8 mouse cellular contexts compared by ENCODE assay signal in genomic region chr19:46644793-46645602, GRCm38 (mm10). TPM values are rescaled to one million over a fixed set of nuclear protein-coding genes. Genes with fewer than 3 reads are reported as not detected.
A peak's percentile ranks its signal among the peaks of the same experiment; 100 is the strongest.
DNase-seq lines count a peak whose midpoint lies in the region; ATAC-seq and TF ChIP-seq lines count a peak whose summit lies in the region.

No protein-coding gene starts in this region.

- no peaks in the 10 kb centered on the region; the same call in 1 of the 2 replicates for H3K36me3 ChIP-seq in testis, adult 2 months (ENCODE audit: control insufficient read depth, insufficient read depth, low read length)
- no peaks in the 10 kb centered on the region for H3K36me3 ChIP-seq in forebrain, embryonic 16.5 days (ENCODE audit: control insufficient read depth, insufficient read depth)
- peaks cover 16% of the 10 kb centered on the region; the same call in 1 of the 2 replicates for H3K36me3 ChIP-seq in hindbrain, embryonic 12.5 days
- H3K36me3 ChIP-seq in liver, embryonic 14.5 days (replicated peaks; ENCODE audit: control insufficient read depth, insufficient read depth, low read depth), result no peaks in the 10 kb centered on the region
- peaks cover 20% of the 10 kb centered on the region for H3K36me3 ChIP-seq in small intestine, adult 2 months (ENCODE audit: control insufficient read depth, insufficient read depth, low read length)

- peak; percentile 58 for ATAC-seq in forebrain, embryonic 16.5 days
- 0 out of 2 replicates have a peak, but pooled peaks have one; percentile 8 for ATAC-seq in hindbrain, embryonic 12.5 days (ENCODE audit: low FRiP score)
- ATAC-seq in liver, embryonic 14.5 days (ENCODE audit: insufficient read depth), result peak; percentile 18; the same call in 1 of the 2 replicates

- WGBS in forebrain, embryonic 16.5 days, result 21% methylated on average over 12 of the region's 12 CpGs
- WGBS in hindbrain, embryonic 12.5 days, result 29% methylated on average over 12 of the region's 12 CpGs
- WGBS in liver, embryonic 14.5 days (ENCODE audit: insufficient replicate concordance), result 58% methylated on average over 12 of the region's 12 CpGs
- WGBS in small intestine, adult 2 months, result 25% methylated on average over 12 of the region's 12 CpGs

- peak overlapping the region; percentile 77 for H3K27ac ChIP-seq in testis, adult 2 months (ENCODE audit: control insufficient read depth, insufficient read depth, low read depth, low read length)
- H3K27ac ChIP-seq in forebrain, embryonic 16.5 days (ENCODE audit: low read length), result peak overlapping the region; percentile 38
- peak overlapping the region; percentile 71 for H3K27ac ChIP-seq in hindbrain, embryonic 12.5 days
- H3K27ac ChIP-seq in liver, embryonic 14.5 days, result no peak overlapping the region
- peak overlapping the region; percentile 10; the same call in 1 of the 2 replicates for H3K27ac ChIP-seq in small intestine, adult 2 months (ENCODE audit: insufficient read depth, low read depth, low read length)

- H3K4me2 ChIP-seq in forebrain, embryonic 16.5 days (ENCODE audit: low read length), result no peak overlapping the region
- no peak overlapping the region for H3K4me2 ChIP-seq in hindbrain, embryonic 12.5 days (replicated peaks)
- no peak overlapping the region for H3K4me2 ChIP-seq in liver, embryonic 14.5 days (ENCODE audit: low read depth)

- H3K4me3 ChIP-seq in testis, adult 2 months (ENCODE audit: control insufficient read depth, low read depth, low read length), result no peak overlapping the region
- H3K4me3 ChIP-seq in forebrain, embryonic 16.5 days (replicated peaks; ENCODE audit: low read length), result no peak overlapping the region
- no peak overlapping the region for H3K4me3 ChIP-seq in hindbrain, embryonic 12.5 days
- H3K4me3 ChIP-seq in liver, embryonic 14.5 days (ENCODE audit: insufficient read depth in 1 of 2, low read depth in 2 of 2, low read length in 2 of 2), result no peak overlapping the region
- no peak overlapping the region for H3K4me3 ChIP-seq in small intestine, adult 2 months (ENCODE audit: low read depth, low read length)

- DNase-seq in testis, postnatal 10 days (ENCODE audit: low spot score), result no peak
- DNase-seq in liver, embryonic 14.5 days (ENCODE audit: low read depth in 3 of 3, low spot score in 3 of 3), result no peak
- no peak for DNase-seq in spleen, postnatal 4 days (ENCODE audit: low spot score in 2 of 2)
- DNase-seq in T-cell, adult 2 months (ENCODE audit: low spot score), result no peak

- no peaks in the 10 kb centered on the region for H3K9me3 ChIP-seq in forebrain, embryonic 16.5 days (ENCODE audit: control insufficient read depth, low read length)
- H3K9me3 ChIP-seq in hindbrain, embryonic 12.5 days (replicated peaks), result no peaks in the 10 kb centered on the region
- no peaks in the 10 kb centered on the region for H3K9me3 ChIP-seq in liver, embryonic 14.5 days (ENCODE audit: control insufficient read depth, low read length)

- TF ChIP-seq EP300 in liver, embryonic 14.5 days (IDR thresholded peaks at IDR 0.05; ENCODE audit: low read depth), result no peak

- TF ChIP-seq POLR2A in testis, adult 2 months (IDR thresholded peaks at IDR 0.05; ENCODE audit: control insufficient read depth, low read depth, low read length), result no peak; the same call in 1 of the 2 replicates
- TF ChIP-seq POLR2A in small intestine, adult 2 months (IDR thresholded peaks at IDR 0.05; ENCODE audit: low read depth, low read length), result no peak

- no peak for TF ChIP-seq CTCF in testis, adult 2 months (IDR thresholded peaks at IDR 0.05; ENCODE audit: control insufficient read depth, insufficient read depth, insufficient replicate concordance, low read depth, low read length)
- no peak for TF ChIP-seq CTCF in liver, embryonic 14.5 days (IDR thresholded peaks at IDR 0.05; ENCODE audit: low read depth)
- TF ChIP-seq CTCF in small intestine, adult 2 months (IDR thresholded peaks at IDR 0.05; ENCODE audit: extremely low read depth, insufficient read length, insufficient replicate concordance, low read depth, low read length), result no peak

- no peak overlapping the region for H3K9ac ChIP-seq in forebrain, embryonic 16.5 days (replicated peaks; ENCODE audit: low read depth, low read length)
- H3K9ac ChIP-seq in hindbrain, embryonic 12.5 days, result peak overlapping the region; percentile 23; the same call in 1 of the 2 replicates
- H3K9ac ChIP-seq in liver, embryonic 14.5 days (replicated peaks), result no peak overlapping the region

- no peaks in the 10 kb centered on the region for H3K27me3 ChIP-seq in testis, adult 2 months (ENCODE audit: control insufficient read depth, insufficient read depth, low read length)
- H3K27me3 ChIP-seq in forebrain, embryonic 16.5 days (replicated peaks; ENCODE audit: control insufficient read depth, insufficient read depth, low read length), result no peaks in the 10 kb centered on the region
- no peaks in the 10 kb centered on the region for H3K27me3 ChIP-seq in hindbrain, embryonic 12.5 days
- no peaks in the 10 kb centered on the region for H3K27me3 ChIP-seq in liver, embryonic 14.5 days (ENCODE audit: control insufficient read depth, insufficient read depth, low read length)
- H3K27me3 ChIP-seq in small intestine, adult 2 months (ENCODE audit: control insufficient read depth, insufficient read depth, low read length), result no peaks in the 10 kb centered on the region

- peaks cover 24% of the 10 kb centered on the region for H3K4me1 ChIP-seq in testis, adult 2 months (ENCODE audit: control insufficient read depth, insufficient read depth, low read length)
- H3K4me1 ChIP-seq in forebrain, embryonic 16.5 days (replicated peaks; ENCODE audit: control insufficient read depth, insufficient read depth, low read length), result peaks cover 45% of the 10 kb centered on the region
- peaks cover 64% of the 10 kb centered on the region for H3K4me1 ChIP-seq in hindbrain, embryonic 12.5 days
- peaks cover 0 to 30% of the 10 kb centered on the region in 2 experiments; a peak in 2 of 4 replicates for H3K4me1 ChIP-seq in liver, embryonic 14.5 days (replicated peaks; ENCODE audit: control insufficient read depth in 2 of 2, insufficient read depth in 2 of 2, low read length in 1 of 2)
- peaks cover 13% of the 10 kb centered on the region for H3K4me1 ChIP-seq in small intestine, adult 2 months (ENCODE audit: control insufficient read depth, insufficient read depth, insufficient read length, low read length)

RNA-seq across cellular contexts. Expression of gene Cyp17a1, which starts 28.0 kb away (rescaled TPM):
- 174 and 209 TPM in 2 replicates for polyA plus RNA-seq in testis, adult 2 months (2012; rRNA removed)
- polyA plus RNA-seq in forebrain, embryonic 16.5 days (2015; fragmentation: Nextera tagmentation; extraction: Ambion mirVana), result 0.33 TPM in 1 of 2 replicates, not detected in the other
- polyA plus RNA-seq in hindbrain, embryonic 12.5 days (2016; fragmentation: Nextera tagmentation; extraction: Ambion mirVana), result not detected in 2 replicates
- polyA plus RNA-seq in liver, embryonic 14.5 days (2012; rRNA removed), result 0.06 and 0.08 TPM in 2 replicates
- polyA plus RNA-seq in liver, embryonic 14.5 days (2014; fragmentation: Nextera tagmentation; extraction: Ambion mirVana), result 0.13 and 0.18 TPM in 2 replicates
- polyA plus RNA-seq in small intestine, adult 2 months (2012; rRNA removed), result 0.11 and 0.95 TPM in 2 replicates

RNA-seq across cellular contexts. Expression of gene Borcs7, which starts 44.7 kb away (rescaled TPM):
- 3.8 and 4.2 TPM in 2 replicates for polyA plus RNA-seq in testis, adult 2 months (2012; rRNA removed)
- polyA plus RNA-seq in forebrain, embryonic 16.5 days (2015; fragmentation: Nextera tagmentation; extraction: Ambion mirVana), result 12.2 and 14.0 TPM in 2 replicates
- polyA plus RNA-seq in hindbrain, embryonic 12.5 days (2016; fragmentation: Nextera tagmentation; extraction: Ambion mirVana), result 14.6 and 17.5 TPM in 2 replicates
- 2.1 and 2.7 TPM in 2 replicates for polyA plus RNA-seq in liver, embryonic 14.5 days (2012; rRNA removed)
- polyA plus RNA-seq in liver, embryonic 14.5 days (2014; fragmentation: Nextera tagmentation; extraction: Ambion mirVana), result 5.0 and 6.0 TPM in 2 replicates
- polyA plus RNA-seq in small intestine, adult 2 months (2012; rRNA removed), result 1.1 and 2.0 TPM in 2 replicates

RNA-seq across cellular contexts. Expression of gene Wbp1l, which starts 46.1 kb away (rescaled TPM):
- polyA plus RNA-seq in testis, adult 2 months (2012; rRNA removed), result 16.9 and 17.1 TPM in 2 replicates
- polyA plus RNA-seq in forebrain, embryonic 16.5 days (2015; fragmentation: Nextera tagmentation; extraction: Ambion mirVana), result 39.1 and 41.3 TPM in 2 replicates
- polyA plus RNA-seq in hindbrain, embryonic 12.5 days (2016; fragmentation: Nextera tagmentation; extraction: Ambion mirVana), result 54.6 and 56.4 TPM in 2 replicates
- polyA plus RNA-seq in liver, embryonic 14.5 days (2012; rRNA removed), result 10.6 and 10.7 TPM in 2 replicates
- polyA plus RNA-seq in liver, embryonic 14.5 days (2014; fragmentation: Nextera tagmentation; extraction: Ambion mirVana), result 9.8 and 11.8 TPM in 2 replicates
- 24.8 and 42.4 TPM in 2 replicates for polyA plus RNA-seq in small intestine, adult 2 months (2012; rRNA removed)

Comparison
In these comparisons a context has a peak if more than half of its experiments do, and no peak if none do; other contexts are left out.
1. ATAC-seq: peak in every context shown above with its lines; median percentile 58 in forebrain, embryonic 16.5 days; 18 in liver, embryonic 14.5 days; 8 in hindbrain, embryonic 12.5 days.
2. RNA of gene Cyp17a1, which starts 28.0 kb away (polyA plus RNA-seq): 174 to 209 TPM in testis, adult 2 months; 0.11 to 0.95 TPM in small intestine, adult 2 months, 0.33 TPM in forebrain, embryonic 16.5 days, not detected in hindbrain, embryonic 12.5 days and 0.06 to 0.18 TPM in liver, embryonic 14.5 days; every median in the first group is over 10 times any median in the second.